Mouse (Mus musculus): Measurements from ENCODE around the gene Zfp281. TPM values are rescaled to one million over a fixed set of nuclear protein-coding genes. Genes with fewer than 3 reads are reported as not detected.

Zfp281 gene
- polyA plus RNA-seq, 1 experiment from 2014 or later: 26.7 TPM

GRCm38 (mm10) chr1:136594235-136594850 is 30.4 kb upstream of the Zfp281 start:
- H3K4me3 ChIP-seq (ENCODE audit: low read depth, low read length): no peak overlapping the region
- DNase-seq (ENCODE audit: low spot score) (no peak), ATAC-seq (no peak)
- H3K9me3 ChIP-seq (replicated peaks; ENCODE audit: control insufficient read depth, low read length): no peaks in the 10 kb centered on the region
- H3K36me3 ChIP-seq (ENCODE audit: control insufficient read depth, insufficient read depth, low read length): no peaks in the 10 kb centered on the region
- no peak overlapping the region for H3K9ac ChIP-seq (ENCODE audit: low read length)
- H3K27ac ChIP-seq (ENCODE audit: low read depth, low read length): no peak overlapping the region
- no peaks in the 10 kb centered on the region for H3K27me3 ChIP-seq (replicated peaks; ENCODE audit: control insufficient read depth, insufficient read depth, low read length)
- no peak overlapping the region for H3K4me2 ChIP-seq (ENCODE audit: low read length)
- no peaks in the 10 kb centered on the region for H3K4me1 ChIP-seq (ENCODE audit: control insufficient read depth, insufficient read depth, low read length)
- 78% methylated on average over 5 of the region's 5 CpGs for WGBS

- no peak overlapping the region for H3K4me2 ChIP-seq (ENCODE audit: low read length)
- 80% methylated on average over 2 of the region's 2 CpGs for WGBS
Observed at GRCm38 (mm10) chr1:136596821-136597220, 27.9 kb upstream of the Zfp281 start.

DNA sequence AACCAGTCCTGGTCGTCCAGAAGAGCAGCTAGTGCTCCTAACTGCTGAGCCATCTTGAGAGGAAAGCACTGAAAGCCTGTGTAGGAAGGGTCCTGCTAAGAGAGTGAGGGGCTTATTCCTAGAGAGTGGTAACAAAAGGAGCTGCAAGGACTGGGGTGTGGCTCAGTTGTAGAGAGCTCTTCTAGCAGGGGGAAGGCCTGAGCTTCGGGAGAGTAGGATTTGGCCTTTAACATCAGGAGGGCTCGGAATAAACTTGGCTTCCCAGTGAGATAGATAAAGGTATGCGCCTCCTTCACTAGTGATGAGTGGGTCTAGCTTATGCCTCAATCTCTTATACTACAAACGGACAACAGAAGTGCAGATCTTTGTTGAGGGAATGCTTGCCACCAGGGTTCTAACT is 26.4 kb upstream of the Zfp281 start:
- H3K4me3 ChIP-seq (ENCODE audit: low read depth, low read length): no peak overlapping the region
- 67% methylated on average over 5 of the region's 5 CpGs for WGBS
- no peaks in the 10 kb centered on the region for H3K9me3 ChIP-seq (replicated peaks; ENCODE audit: control insufficient read depth, low read length)
- H3K36me3 ChIP-seq (ENCODE audit: control insufficient read depth, insufficient read depth, low read length): no peaks in the 10 kb centered on the region
- DNase-seq (ENCODE audit: low spot score): no peak
- no peak overlapping the region for H3K27ac ChIP-seq (ENCODE audit: low read depth, low read length)
- no peaks in the 10 kb centered on the region for H3K27me3 ChIP-seq (replicated peaks; ENCODE audit: control insufficient read depth, insufficient read depth, low read length)
- no peak for ATAC-seq
- no peak overlapping the region for H3K9ac ChIP-seq (ENCODE audit: low read length)
- no peak overlapping the region for H3K4me2 ChIP-seq (ENCODE audit: low read length)
- no peaks in the 10 kb centered on the region for H3K4me1 ChIP-seq (ENCODE audit: control insufficient read depth, insufficient read depth, low read length)

More at GRCm38 (mm10) chr1:136596821-136597220, 27.9 kb upstream of the Zfp281 start:
- no peak overlapping the region for H3K27ac ChIP-seq (ENCODE audit: low read depth, low read length)
- DNase-seq (ENCODE audit: low spot score) (no peak), ATAC-seq (no peak)
- H3K27me3 ChIP-seq (replicated peaks; ENCODE audit: control insufficient read depth, insufficient read depth, low read length): no peaks in the 10 kb centered on the region
- H3K9ac ChIP-seq (ENCODE audit: low read length): no peak overlapping the region
- no peaks in the 10 kb centered on the region for H3K4me1 ChIP-seq (ENCODE audit: control insufficient read depth, insufficient read depth, low read length)
- no peaks in the 10 kb centered on the region for H3K36me3 ChIP-seq (ENCODE audit: control insufficient read depth, insufficient read depth, low read length)
- H3K9me3 ChIP-seq (replicated peaks; ENCODE audit: control insufficient read depth, low read length): no peaks in the 10 kb centered on the region
- no peak overlapping the region for H3K4me3 ChIP-seq (ENCODE audit: low read depth, low read length)

DNA sequence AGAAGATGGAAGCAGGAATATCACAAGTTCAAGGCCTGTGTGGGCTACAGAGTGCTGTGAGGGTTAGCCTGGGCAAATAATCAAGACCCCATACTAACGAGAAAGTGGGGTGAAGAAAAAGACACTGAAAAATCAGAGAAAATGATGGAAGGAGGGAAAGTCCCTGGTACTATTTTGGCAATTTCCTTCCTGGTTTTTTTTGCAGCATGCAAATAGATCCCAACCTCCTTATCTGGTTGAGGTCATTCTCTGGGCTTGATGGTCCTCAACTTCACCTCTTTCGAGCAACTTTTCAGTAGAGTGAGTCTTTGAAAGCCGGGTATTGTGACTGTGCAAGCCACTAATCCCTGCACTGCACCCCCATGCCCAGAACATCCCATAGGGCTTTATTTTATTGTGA is 24.6 kb upstream of the Zfp281 start:
- H3K4me2 ChIP-seq (ENCODE audit: low read length): no peak overlapping the region
- no peak overlapping the region for H3K4me3 ChIP-seq (ENCODE audit: low read depth, low read length)
- no peak overlapping the region for H3K9ac ChIP-seq (ENCODE audit: low read length)
- ATAC-seq (no peak), DNase-seq (ENCODE audit: low spot score) (no peak)
- H3K4me1 ChIP-seq (ENCODE audit: control insufficient read depth, insufficient read depth, low read length): no peaks in the 10 kb centered on the region
- H3K27ac ChIP-seq (ENCODE audit: low read depth, low read length): no peak overlapping the region
- H3K27me3 ChIP-seq (replicated peaks; ENCODE audit: control insufficient read depth, insufficient read depth, low read length): no peaks in the 10 kb centered on the region
- H3K36me3 ChIP-seq (ENCODE audit: control insufficient read depth, insufficient read depth, low read length): no peaks in the 10 kb centered on the region
- H3K9me3 ChIP-seq (replicated peaks; ENCODE audit: control insufficient read depth, low read length): no peaks in the 10 kb centered on the region
- WGBS: 71% methylated on average over 3 of the region's 3 CpGs

DNA sequence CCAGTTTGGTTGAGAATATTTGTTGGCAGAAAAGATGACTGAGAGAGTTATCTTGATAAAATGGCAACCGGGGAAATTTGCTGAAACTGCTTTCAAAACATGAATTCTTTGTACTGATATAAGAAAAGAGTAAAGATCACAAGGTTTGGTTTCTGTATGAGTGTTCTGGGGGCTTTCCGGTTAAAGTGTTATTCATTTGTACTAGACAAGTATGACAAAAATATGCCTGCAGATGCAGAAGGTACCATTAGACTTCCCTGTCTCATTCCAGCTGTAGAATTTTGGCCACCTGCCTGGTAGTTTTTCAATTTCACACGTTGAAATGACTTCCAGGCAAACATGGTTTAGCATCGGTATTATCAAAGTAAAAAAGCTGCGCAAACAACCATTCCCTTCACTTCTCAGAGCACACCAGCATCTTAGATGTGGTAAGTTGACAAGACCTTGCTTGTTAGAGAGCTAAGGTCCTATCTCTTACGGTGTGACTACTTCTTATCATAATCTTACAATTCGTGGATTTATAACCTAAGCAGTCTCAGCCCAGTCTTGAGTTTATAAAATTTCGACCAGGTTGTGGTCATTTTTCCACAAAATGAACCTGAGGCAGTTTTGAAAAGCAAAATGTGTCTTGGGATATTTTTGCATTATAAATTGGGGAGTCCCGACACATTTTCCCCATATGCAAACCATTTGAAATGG is 23.9 kb upstream of the Zfp281 start:
- Histone ChIP-seq H3K27me3 (replicated peaks; ENCODE audit: control insufficient read depth, insufficient read depth, low read length) (no peaks in the 10 kb centered on the region), H3K4me3 (ENCODE audit: low read depth, low read length) (no peak overlapping the region), H3K4me2 (ENCODE audit: low read length) (no peak overlapping the region), H3K9ac (ENCODE audit: low read length) (no peak overlapping the region), H3K9me3 (replicated peaks; ENCODE audit: control insufficient read depth, low read length) (no peaks in the 10 kb centered on the region), H3K4me1 (ENCODE audit: control insufficient read depth, insufficient read depth, low read length) (no peaks in the 10 kb centered on the region), H3K27ac (ENCODE audit: low read depth, low read length) (no peak overlapping the region), H3K36me3 (ENCODE audit: control insufficient read depth, insufficient read depth, low read length) (no peaks in the 10 kb centered on the region)
- WGBS: 87% methylated on average over 9 of the region's 9 CpGs
- DNase-seq (ENCODE audit: low spot score) (no peak), ATAC-seq (no peak)

- WGBS: 88% methylated on average over 10 of the region's 10 CpGs
- Histone ChIP-seq H3K36me3 (ENCODE audit: control insufficient read depth, insufficient read depth, low read length) (no peaks in the 10 kb centered on the region), H3K27me3 (replicated peaks; ENCODE audit: control insufficient read depth, insufficient read depth, low read length) (no peaks in the 10 kb centered on the region), H3K27ac (ENCODE audit: low read depth, low read length) (no peak overlapping the region), H3K4me1 (ENCODE audit: control insufficient read depth, insufficient read depth, low read length) (no peaks in the 10 kb centered on the region), H3K9me3 (replicated peaks; ENCODE audit: control insufficient read depth, low read length) (no peaks in the 10 kb centered on the region), H3K9ac (ENCODE audit: low read length) (no peak overlapping the region), H3K4me3 (ENCODE audit: low read depth, low read length) (no peak overlapping the region), H3K4me2 (ENCODE audit: low read length) (no peak overlapping the region)
- DNase-seq (ENCODE audit: low spot score): no peak
- ATAC-seq: no peak
Observed at GRCm38 (mm10) chr1:136601346-136601888, 23.3 kb upstream of the Zfp281 start.

GRCm38 (mm10) chr1:136602303-136602702 is 22.4 kb upstream of the Zfp281 start:
- Histone ChIP-seq H3K27ac (ENCODE audit: low read depth, low read length) (no peak overlapping the region), H3K4me3 (ENCODE audit: low read depth, low read length) (no peak overlapping the region), H3K9me3 (replicated peaks; ENCODE audit: control insufficient read depth, low read length) (no peaks in the 10 kb centered on the region), H3K4me2 (ENCODE audit: low read length) (no peak overlapping the region), H3K36me3 (ENCODE audit: control insufficient read depth, insufficient read depth, low read length) (no peaks in the 10 kb centered on the region), H3K27me3 (replicated peaks; ENCODE audit: control insufficient read depth, insufficient read depth, low read length) (no peaks in the 10 kb centered on the region), H3K9ac (ENCODE audit: low read length) (no peak overlapping the region), H3K4me1 (ENCODE audit: control insufficient read depth, insufficient read depth, low read length) (no peaks in the 10 kb centered on the region)
- WGBS: 83% methylated on average over 5 of the region's 5 CpGs
- ATAC-seq: no peak
- DNase-seq (ENCODE audit: low spot score): no peak

- DNase-seq (ENCODE audit: low spot score): no peak
- no peaks in the 10 kb centered on the region for H3K36me3 ChIP-seq (ENCODE audit: control insufficient read depth, insufficient read depth, low read length)
- no peaks in the 10 kb centered on the region for H3K4me1 ChIP-seq (ENCODE audit: control insufficient read depth, insufficient read depth, low read length)
- no peak for ATAC-seq
- H3K9ac ChIP-seq (ENCODE audit: low read length): no peak overlapping the region
- no peaks in the 10 kb centered on the region for H3K9me3 ChIP-seq (replicated peaks; ENCODE audit: control insufficient read depth, low read length)
- WGBS: 84% methylated on average over 4 of the region's 4 CpGs
- H3K4me2 ChIP-seq (ENCODE audit: low read length): no peak overlapping the region
- H3K27ac ChIP-seq (ENCODE audit: low read depth, low read length): no peak overlapping the region
- H3K27me3 ChIP-seq (replicated peaks; ENCODE audit: control insufficient read depth, insufficient read depth, low read length): no peaks in the 10 kb centered on the region
- no peak overlapping the region for H3K4me3 ChIP-seq (ENCODE audit: low read depth, low read length)
Observed at GRCm38 (mm10) chr1:136604190-136604589, 20.5 kb upstream of the Zfp281 start.

DNA sequence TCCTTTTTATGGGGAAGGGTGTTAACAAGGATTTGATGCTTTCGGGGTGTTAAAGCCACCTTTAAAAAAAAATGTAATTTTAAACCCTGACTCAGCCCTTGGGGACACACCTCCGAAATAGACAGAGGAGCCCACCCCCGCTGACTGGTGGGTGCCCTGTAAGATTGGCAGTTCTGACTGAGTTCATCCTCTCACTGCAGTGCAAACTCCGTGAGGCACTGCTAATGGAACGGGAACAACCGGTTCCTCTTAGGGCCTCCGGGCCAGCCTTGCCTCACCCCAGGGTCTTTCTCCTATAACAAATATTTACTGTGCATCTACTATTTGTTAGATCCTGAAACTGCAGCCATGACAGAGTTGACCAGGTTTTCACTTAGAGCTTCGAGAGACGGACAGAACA is 18.9 kb upstream of the Zfp281 start:
- H3K36me3 ChIP-seq (ENCODE audit: control insufficient read depth, insufficient read depth, low read length): no peaks in the 10 kb centered on the region
- no peak overlapping the region for H3K4me2 ChIP-seq (ENCODE audit: low read length)
- H3K9ac ChIP-seq (ENCODE audit: low read length): no peak overlapping the region
- H3K27me3 ChIP-seq (replicated peaks; ENCODE audit: control insufficient read depth, insufficient read depth, low read length): no peaks in the 10 kb centered on the region
- H3K27ac ChIP-seq (ENCODE audit: low read depth, low read length): no peak overlapping the region
- no peak for DNase-seq (ENCODE audit: low spot score)
- no peak for ATAC-seq
- H3K9me3 ChIP-seq (replicated peaks; ENCODE audit: control insufficient read depth, low read length): no peaks in the 10 kb centered on the region
- 86% methylated on average over 9 of the region's 9 CpGs for WGBS
- H3K4me1 ChIP-seq (ENCODE audit: control insufficient read depth, insufficient read depth, low read length): no peaks in the 10 kb centered on the region
- H3K4me3 ChIP-seq (ENCODE audit: low read depth, low read length): no peak overlapping the region
